Mouse (Mus musculus) gastrocnemius, postnatal 4 days (tissue): ENCODE data around the gene Olfr1162. TPM values are rescaled to one million over a fixed set of nuclear protein-coding genes. Genes with fewer than 3 reads are reported as not detected.
"Not testable (repeated sequence)": the region's sequence is repeated elsewhere in the genome, so short reads cannot be mapped to it uniquely, and the experiment has no call there.

Experiments
- DNase-seq, 2 experiments: peaks; one replicate each; pipeline ENCODE4 v3.0.0; 2021 to 2022; ENCODE audit warnings: low spot score in 2 of 2, mixed read lengths in 2 of 2
- long read RNA-seq, 2 experiments: library from polyadenylated mRNA; stranded (forward); transcript quantifications; one replicate each; pipeline ENCODE4 v2.0.0; 2021
- total RNA-seq, 2 experiments: library from RNA; stranded (reverse); gene quantifications; 2 replicates each; pipeline ENCODE4 v1.2.3; 2021

Gene Olfr1162
- not detected for total RNA-seq
- long read RNA-seq, experiment 1, result 0 reads
- long read RNA-seq, experiment 2, result 0 reads

- DNase-seq, result no peak
Measured at GRCm38 (mm10) chr2:88051029-88051428, at the start of gene Olfr1162. Gene Olfr1162 (minus strand): TSS chr2:88051129.

- no peak for DNase-seq
Measured at GRCm38 (mm10) chr2:88093866-88094265, 42.9 kb upstream of the Olfr1162 start, which contains the start of gene Olfr1164. Gene Olfr1164 (minus strand): TSS chr2:88093966.

- no peak for DNase-seq
Measured at GRCm38 (mm10) chr2:88071730-88072129, 20.8 kb upstream of the Olfr1162 start, which contains the start of gene Olfr1163. Gene Olfr1163 (minus strand): TSS chr2:88071830.

GRCm38 (mm10) chr2:88063587-88063986 lies 12.7 kb upstream of the Olfr1162 start:
- DNase-seq, result no peak

GRCm38 (mm10) chr2:88037599-88037998 lies 13.3 kb downstream of the Olfr1162 start, which contains the start of gene Olfr73:
Gene Olfr73 (minus strand): TSS chr2:88037699.
- no peak for DNase-seq

- DNase-seq, result not testable (repeated sequence)
Measured at GRCm38 (mm10) chr2:88022474-88022873, 28.5 kb downstream of the Olfr1162 start, which contains the start of gene Olfr1161. Gene Olfr1161 (plus strand): TSS chr2:88022774.

- DNase-seq, result no peak
Measured at GRCm38 (mm10) chr2:88007515-88008318, 43.2 kb downstream of the Olfr1162 start, which contains the start of gene Olfr1160. Gene Olfr1160 (minus strand): TSS chr2:88008268.

Other genes with a start within 250 kb of the Olfr1162 start
- not detected for gene Olfr1145, start 241.3 kb downstream of the Olfr1162 start, total RNA-seq
- gene Olfr1148, start 220.6 kb downstream of the Olfr1162 start, total RNA-seq, result not detected
- not detected for gene Olfr1150-ps1, start 207.1 kb downstream of the Olfr1162 start, total RNA-seq
- gene Olfr1151, start 195.3 kb downstream of the Olfr1162 start, total RNA-seq, result not detected
- not detected for gene Olfr1152, start 184.6 kb downstream of the Olfr1162 start, total RNA-seq
- gene Olfr1153, start 156.2 kb downstream of the Olfr1162 start, total RNA-seq, result not detected
- gene Olfr1154, start 146.0 kb downstream of the Olfr1162 start, total RNA-seq, result not detected
- gene Olfr1155, start 106.0 kb downstream of the Olfr1162 start, total RNA-seq, result not detected
- not detected for gene Olfr1156, start 98.0 kb downstream of the Olfr1162 start, total RNA-seq
- not detected for gene Olfr1157, start 82.8 kb downstream of the Olfr1162 start, total RNA-seq
- not detected for gene Olfr74, start 76.5 kb downstream of the Olfr1162 start, total RNA-seq
- gene Olfr1158, start 61.0 kb downstream of the Olfr1162 start, total RNA-seq, result not detected
- not detected for gene Olfr1160, start 42.9 kb downstream of the Olfr1162 start, total RNA-seq
- not detected for gene Olfr1161, start 28.4 kb downstream of the Olfr1162 start, total RNA-seq
- not detected for gene Olfr73, start 13.4 kb downstream of the Olfr1162 start, total RNA-seq
- gene Olfr1163, start 20.7 kb upstream of the Olfr1162 start, total RNA-seq, result not detected
- not detected for gene Olfr1164, start 42.8 kb upstream of the Olfr1162 start, total RNA-seq
- not detected for gene Olfr1166, start 77.1 kb upstream of the Olfr1162 start, total RNA-seq
- not detected for gene Olfr1167, start 104.1 kb upstream of the Olfr1162 start, total RNA-seq
- not detected for gene Olfr1168, start 130.8 kb upstream of the Olfr1162 start, total RNA-seq
- gene Olfr1170, start 177.2 kb upstream of the Olfr1162 start, total RNA-seq, result not detected
- gene Olfr1173, start 228.7 kb upstream of the Olfr1162 start, total RNA-seq, result not detected